Mouse (Mus musculus) heart, postnatal 0 days (tissue): ENCODE data around the gene Qdpr.

Experiments
- CTCF ChIP-seq: IDR thresholded peaks from 2 replicates; pipeline ENCODE4 v1.5.1; 2016; ENCODE audit warnings: antibody characterized with exemption, control low read depth, low read depth
- EP300 ChIP-seq: IDR thresholded peaks from 2 replicates; pipeline ENCODE4 v1.6.1; 2016; ENCODE audit warnings: antibody characterized with exemption, low read depth

GRCm38 (mm10) chr5:45437826-45438225, 12.2 kb downstream of the Qdpr start:
- TF ChIP-seq CTCF (no peak), EP300 (no peak)
